Mouse (Mus musculus) urinary bladder, adult 2 months (tissue): Measurements from ENCODE around the gene Krtap29-1. TPM values are rescaled to one million over a fixed set of nuclear protein-coding genes. Genes with fewer than 3 reads are reported as not detected.

Source experiments
- DNase-seq: peaks from one replicate; pipeline ENCODE4 v3.0.0; 2022; ENCODE audit warnings: low spot score
- polyA plus RNA-seq: library from polyadenylated mRNA; depleted of rRNA; stranded (reverse); fragments of >200 nt; gene quantifications from 2 replicates; pipeline ENCODE4 v1.2.3, GENCODE M21; 2012; rRNA removed

The Krtap29-1 gene
- polyA plus RNA-seq, 1 experiment: not detected

DNA sequence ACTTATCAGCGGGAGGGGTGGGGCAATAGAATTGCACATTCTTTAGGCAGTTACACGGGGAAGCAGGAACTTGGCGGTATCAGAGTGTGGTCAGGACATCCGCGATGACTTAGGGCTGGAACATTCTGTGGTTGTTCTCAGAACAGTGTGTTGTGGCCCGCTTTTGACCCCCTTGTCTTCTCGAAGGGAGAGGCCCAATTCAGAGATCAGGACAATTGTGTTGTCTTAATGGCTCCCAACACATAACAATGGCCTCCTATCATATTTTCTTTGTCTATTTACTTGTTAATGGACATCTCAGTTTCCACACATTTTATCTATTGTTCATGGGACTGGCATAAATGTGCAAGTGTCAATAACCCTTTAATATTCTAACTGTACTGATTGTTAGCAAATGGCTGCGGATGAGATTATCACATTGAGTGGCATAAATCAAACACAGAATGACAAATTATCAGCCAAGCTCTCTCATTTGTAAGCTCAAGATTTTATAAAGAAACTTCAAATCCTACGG lies 41.0 kb downstream of the Krtap29-1 start:
- DNase-seq: no peak

DNA sequence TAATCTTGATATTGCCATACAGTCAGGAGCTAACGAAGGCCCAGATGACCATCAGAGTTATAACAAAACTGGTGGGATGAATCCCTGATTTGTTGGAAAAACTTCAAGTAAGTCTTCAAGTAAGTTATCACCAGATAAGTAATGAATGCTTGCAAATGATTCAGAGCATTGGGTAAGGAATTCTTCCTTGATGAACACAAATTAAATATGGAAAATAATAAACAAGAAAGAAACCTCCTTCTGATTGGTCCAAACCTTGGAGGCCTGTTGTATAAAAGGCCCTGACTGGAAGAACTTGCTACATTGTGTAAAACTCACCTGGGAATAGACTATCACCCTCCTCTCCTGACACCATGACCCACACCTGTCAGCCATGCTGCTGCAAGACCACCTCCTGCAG lies 42.9 kb downstream of the Krtap29-1 start, which contains the start of gene Krtap31-2:
Gene Krtap31-2 (plus strand): TSS at position 301 of the 400 bp plus-strand sequence.
- DNase-seq: no peak

Other genes with a start within 250 kb of the Krtap29-1 start
- gene Gm14180, start 244.8 kb downstream of the Krtap29-1 start, polyA plus RNA-seq: not detected in 2 replicates
- gene Gm11595, start 206.1 kb downstream of the Krtap29-1 start, polyA plus RNA-seq: not detected in 2 replicates
- gene Krtap4-8, start 198.3 kb downstream of the Krtap29-1 start, polyA plus RNA-seq: not detected in 2 replicates
- gene Krtap4-9, start 193.9 kb downstream of the Krtap29-1 start, polyA plus RNA-seq: not detected in 2 replicates
- 0.06 TPM in 1 of 2 replicates, not detected in the other for gene Gm11596, start 185.6 kb downstream of the Krtap29-1 start, polyA plus RNA-seq
- gene Gm11569, start 180.1 kb downstream of the Krtap29-1 start, polyA plus RNA-seq: 0.08 TPM in 1 of 2 replicates, not detected in the other
- not detected in 2 replicates for gene Gm11554, start 174.6 kb downstream of the Krtap29-1 start, polyA plus RNA-seq
- gene Krtap4-13, start 169.2 kb downstream of the Krtap29-1 start, polyA plus RNA-seq: 0.18 and 0.24 TPM in 2 replicates
- gene Gm11564, start 163.4 kb downstream of the Krtap29-1 start, polyA plus RNA-seq: not detected in 2 replicates
- gene 2300003K06Rik, start 141.0 kb downstream of the Krtap29-1 start, polyA plus RNA-seq: not detected in 2 replicates
- 0.07 and 0.08 TPM in 2 replicates for gene Krtap4-16, start 127.4 kb downstream of the Krtap29-1 start, polyA plus RNA-seq
- not detected in 2 replicates for gene Gm11568, start 121.1 kb downstream of the Krtap29-1 start, polyA plus RNA-seq
- gene Gm11559, start 114.6 kb downstream of the Krtap29-1 start, polyA plus RNA-seq: not detected in 2 replicates
- gene Krtap9-1, start 105.7 kb downstream of the Krtap29-1 start, polyA plus RNA-seq: not detected in 2 replicates
- gene Gm11567, start 99.9 kb downstream of the Krtap29-1 start, polyA plus RNA-seq: not detected in 2 replicates
- gene Krtap31-1, start 71.1 kb downstream of the Krtap29-1 start, polyA plus RNA-seq: not detected in 2 replicates
- gene Gm11565, start 64.3 kb downstream of the Krtap29-1 start, polyA plus RNA-seq: not detected in 2 replicates
- gene Krtap31-2, start 42.8 kb downstream of the Krtap29-1 start, polyA plus RNA-seq: not detected in 2 replicates
- not detected in 2 replicates for gene Krtap9-5, start 30.6 kb downstream of the Krtap29-1 start, polyA plus RNA-seq
- gene Krtap16-1, start 7.5 kb upstream of the Krtap29-1 start, polyA plus RNA-seq: not detected in 2 replicates
- not detected in 2 replicates for gene Krtap17-1, start 14.9 kb upstream of the Krtap29-1 start, polyA plus RNA-seq
- gene Krt33a, start 37.2 kb upstream of the Krtap29-1 start, polyA plus RNA-seq: 0.04 and 0.11 TPM in 2 replicates
- not detected in 2 replicates for gene Krt33b, start 50.8 kb upstream of the Krtap29-1 start, polyA plus RNA-seq
- not detected in 2 replicates for gene Krt34, start 62.5 kb upstream of the Krtap29-1 start, polyA plus RNA-seq
- not detected in 2 replicates for gene Krt31, start 71.5 kb upstream of the Krtap29-1 start, polyA plus RNA-seq
- not detected in 2 replicates for gene Krt32, start 109.2 kb upstream of the Krtap29-1 start, polyA plus RNA-seq
- gene Krt35, start 117.2 kb upstream of the Krtap29-1 start, polyA plus RNA-seq: 0.04 and 0.06 TPM in 2 replicates
- gene Krt36, start 126.6 kb upstream of the Krtap29-1 start, polyA plus RNA-seq: 0.22 and 0.33 TPM in 2 replicates
- 0.37 and 0.91 TPM in 2 replicates for gene Krt13, start 142.5 kb upstream of the Krtap29-1 start, polyA plus RNA-seq
- gene Krt15, start 156.9 kb upstream of the Krtap29-1 start, polyA plus RNA-seq: 622 and 677 TPM in 2 replicates
- 814 and 933 TPM in 2 replicates for gene Krt19, start 169.6 kb upstream of the Krtap29-1 start, polyA plus RNA-seq
- gene Krt9, start 214.2 kb upstream of the Krtap29-1 start, polyA plus RNA-seq: not detected in 2 replicates
- 0.91 and 1.7 TPM in 2 replicates for gene Krt14, start 228.5 kb upstream of the Krtap29-1 start, polyA plus RNA-seq